Mouse (Mus musculus): ENCODE measurements at regions not wholly inside any gene's neighbourhood (a gene's known extent, or its start where the extent isn't known, plus 50 kb on each side); places are given as distances from the start of the nearest gene placed in this dataset.
"Not testable (repeated sequence)": the region's sequence is repeated elsewhere in the genome, so short reads cannot be mapped to it uniquely, and the experiment has no call there.

DNA sequence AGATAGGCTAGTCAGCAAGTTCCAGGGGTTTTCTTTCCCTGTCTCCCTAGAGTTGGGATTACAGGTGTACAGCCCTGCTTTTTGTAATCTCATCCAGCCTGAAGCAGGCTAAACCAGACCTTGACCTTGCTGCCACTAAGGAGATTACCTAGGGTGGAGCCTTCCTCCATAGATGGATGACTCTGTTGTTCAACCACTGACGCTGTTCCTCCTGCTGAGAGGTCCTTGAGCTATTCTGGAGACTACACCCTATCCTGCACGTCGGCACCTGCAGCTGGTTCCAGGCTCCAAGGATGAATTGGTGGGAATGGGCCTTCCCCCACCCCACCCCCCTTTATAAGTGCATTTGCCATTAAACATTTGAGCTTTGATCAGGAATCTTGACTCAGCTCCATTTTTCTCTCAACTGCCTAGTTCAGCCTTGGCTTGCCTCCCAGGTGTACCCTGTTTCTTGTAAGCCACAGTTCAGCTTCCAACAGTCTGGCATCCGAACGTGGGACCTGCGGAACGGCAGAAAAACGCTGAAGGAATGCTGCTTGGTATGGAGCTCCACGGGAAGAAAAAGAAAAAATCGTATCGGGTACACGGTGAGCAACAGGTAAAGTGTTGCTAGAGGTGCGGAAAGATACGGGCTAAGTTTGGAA, 131.7 kb upstream of the Ube2e1 start:
- peak; percentile 72 for DNase-seq (ENCODE audit: low read depth)
- no peak for TF ChIP-seq CTCF (IDR thresholded peaks at IDR 0.05; ENCODE audit: borderline replicate concordance, extremely low read depth, insufficient read depth, insufficient read length)
- no peak for TF ChIP-seq POLR2A (IDR thresholded peaks at IDR 0.05; ENCODE audit: borderline replicate concordance, extremely low read depth, insufficient read depth, insufficient read length, poor library complexity, severe bottlenecking)

GRCm38 (mm10) chr14:18462381-18462780, 130.7 kb upstream of the Ube2e1 start:
- TF ChIP-seq CTCF (IDR thresholded peaks at IDR 0.05; ENCODE audit: borderline replicate concordance, extremely low read depth, insufficient read depth, insufficient read length), result no peak
- TF ChIP-seq POLR2A (IDR thresholded peaks at IDR 0.05; ENCODE audit: borderline replicate concordance, extremely low read depth, insufficient read depth, insufficient read length, poor library complexity, severe bottlenecking), result no peak
- no peak for DNase-seq (ENCODE audit: low read depth)

DNA sequence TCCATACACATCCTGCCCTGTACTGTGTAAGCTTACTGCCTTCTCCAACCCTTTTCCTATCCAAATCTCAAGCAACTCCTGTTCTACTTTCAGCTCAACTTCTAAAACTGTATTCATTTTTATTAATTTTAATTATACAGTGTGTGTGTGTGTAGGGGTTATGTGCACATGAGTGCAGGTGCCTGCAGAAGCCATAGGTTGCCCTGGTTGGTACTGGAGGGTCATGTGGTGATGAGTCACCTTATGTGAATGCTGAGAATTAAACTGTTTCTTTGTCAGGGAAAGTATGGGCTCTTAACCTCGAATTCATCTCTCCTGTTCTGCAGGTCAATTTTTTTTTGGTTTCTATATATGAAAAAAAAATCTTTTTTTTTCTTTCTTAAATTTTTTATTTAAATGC, 117.0 kb upstream of the Ube2e1 start:
- no peak for DNase-seq (ENCODE audit: low read depth)
- TF ChIP-seq CTCF (IDR thresholded peaks at IDR 0.05; ENCODE audit: borderline replicate concordance, extremely low read depth, insufficient read depth, insufficient read length), result no peak
- TF ChIP-seq POLR2A (IDR thresholded peaks at IDR 0.05; ENCODE audit: borderline replicate concordance, extremely low read depth, insufficient read depth, insufficient read length, poor library complexity, severe bottlenecking), result no peak

DNA sequence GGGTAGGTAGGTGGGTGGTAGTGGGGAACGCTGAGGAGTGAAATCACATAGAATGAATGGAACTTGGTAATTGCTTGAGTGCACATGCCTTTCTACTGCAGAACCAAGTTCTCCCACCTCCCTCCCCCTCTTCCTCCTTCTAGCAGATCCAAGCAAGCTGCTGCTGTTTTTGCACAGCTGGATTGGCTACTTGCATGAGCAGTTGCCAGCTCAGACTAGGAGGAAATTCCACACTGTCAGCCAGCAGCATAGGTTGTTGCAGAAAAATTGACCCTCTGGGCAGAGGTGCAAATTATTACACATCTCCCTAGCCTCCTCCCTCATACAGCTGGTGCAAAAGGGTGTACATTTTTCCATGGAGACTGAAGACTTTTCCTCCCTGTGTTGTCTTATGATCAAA, 112.8 kb upstream of the Ube2e1 start:
- TF ChIP-seq POLR2A (IDR thresholded peaks at IDR 0.05; ENCODE audit: borderline replicate concordance, extremely low read depth, insufficient read depth, insufficient read length, poor library complexity, severe bottlenecking) (no peak), CTCF (IDR thresholded peaks at IDR 0.05; ENCODE audit: borderline replicate concordance, extremely low read depth, insufficient read depth, insufficient read length) (no peak)
- no peak for DNase-seq (ENCODE audit: low read depth)

DNA sequence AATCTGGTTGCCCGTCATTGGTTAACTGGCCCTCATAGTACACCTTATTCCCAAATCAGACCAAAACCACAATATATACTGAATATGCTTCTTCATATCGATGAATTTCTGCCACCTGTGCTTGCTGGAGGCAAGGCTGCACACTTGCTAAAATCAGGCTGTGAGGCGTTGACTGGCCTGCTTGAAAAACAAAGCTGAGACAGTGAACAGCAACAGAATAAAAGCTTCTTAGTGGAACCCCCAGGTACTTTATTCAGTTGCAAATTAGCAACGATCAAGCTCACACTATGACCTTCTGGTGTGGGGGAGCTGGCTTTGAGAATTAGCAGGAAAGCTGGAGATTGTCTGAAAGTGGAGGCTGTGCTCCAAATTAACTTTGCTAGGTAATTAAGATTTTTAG, 97.3 kb upstream of the Ube2e1 start:
- DNase-seq (ENCODE audit: low read depth), result not testable (repeated sequence)

GRCm38 (mm10) chr14:18425887-18426286, 94.2 kb upstream of the Ube2e1 start:
- no peak for DNase-seq (ENCODE audit: low read depth)
- TF ChIP-seq POLR2A (IDR thresholded peaks at IDR 0.05; ENCODE audit: borderline replicate concordance, extremely low read depth, insufficient read depth, insufficient read length, poor library complexity, severe bottlenecking) (no peak), CTCF (IDR thresholded peaks at IDR 0.05; ENCODE audit: borderline replicate concordance, extremely low read depth, insufficient read depth, insufficient read length) (no peak)

DNA sequence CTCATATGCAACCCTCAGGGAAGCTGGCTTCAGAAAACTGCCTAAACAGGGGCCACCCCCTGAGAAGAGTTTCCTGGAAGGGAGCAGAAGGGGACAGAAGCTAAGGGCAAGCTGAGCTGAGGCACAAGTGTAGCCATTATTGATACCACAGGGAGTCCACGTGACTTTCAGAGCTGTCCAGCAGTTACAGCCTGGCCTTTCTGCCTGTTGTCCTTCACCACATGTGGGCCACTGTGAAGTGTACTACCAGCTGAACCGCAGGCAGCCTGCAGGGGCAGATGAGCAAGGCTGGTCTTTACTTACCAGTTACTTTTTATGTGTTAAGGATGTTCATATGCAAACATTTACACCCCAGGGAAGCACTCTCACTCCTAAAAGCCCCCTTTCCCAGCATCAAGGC, 85.2 kb upstream of the Ube2e1 start:
- no peak for TF ChIP-seq CTCF (IDR thresholded peaks at IDR 0.05; ENCODE audit: borderline replicate concordance, extremely low read depth, insufficient read depth, insufficient read length)
- no peak for TF ChIP-seq POLR2A (IDR thresholded peaks at IDR 0.05; ENCODE audit: borderline replicate concordance, extremely low read depth, insufficient read depth, insufficient read length, poor library complexity, severe bottlenecking)
- peak; percentile 4 for DNase-seq (ENCODE audit: low read depth)

DNA sequence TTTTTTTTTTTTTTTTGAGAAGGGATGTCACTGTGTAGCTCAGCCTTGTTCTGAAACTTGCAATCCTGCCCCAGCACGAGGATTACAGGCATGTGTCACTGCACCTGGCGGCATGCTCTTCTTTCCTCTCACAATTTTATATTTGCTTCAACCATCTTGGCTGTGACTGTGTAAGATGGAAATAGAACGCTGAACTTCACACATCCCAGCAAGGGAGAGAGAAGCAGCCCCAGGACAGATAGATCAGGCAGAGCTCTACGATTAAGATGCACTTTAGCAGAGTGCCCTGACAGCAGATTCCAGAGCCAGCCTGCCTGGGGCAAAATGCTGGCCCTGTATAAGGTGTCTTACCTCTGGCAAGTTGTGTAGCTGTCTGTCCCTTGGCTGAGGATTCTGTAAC, 84.7 kb upstream of the Ube2e1 start:
- DNase-seq (ENCODE audit: low read depth), result no peak
- TF ChIP-seq POLR2A (IDR thresholded peaks at IDR 0.05; ENCODE audit: borderline replicate concordance, extremely low read depth, insufficient read depth, insufficient read length, poor library complexity, severe bottlenecking) (no peak), CTCF (IDR thresholded peaks at IDR 0.05; ENCODE audit: borderline replicate concordance, extremely low read depth, insufficient read depth, insufficient read length) (no peak)

DNA sequence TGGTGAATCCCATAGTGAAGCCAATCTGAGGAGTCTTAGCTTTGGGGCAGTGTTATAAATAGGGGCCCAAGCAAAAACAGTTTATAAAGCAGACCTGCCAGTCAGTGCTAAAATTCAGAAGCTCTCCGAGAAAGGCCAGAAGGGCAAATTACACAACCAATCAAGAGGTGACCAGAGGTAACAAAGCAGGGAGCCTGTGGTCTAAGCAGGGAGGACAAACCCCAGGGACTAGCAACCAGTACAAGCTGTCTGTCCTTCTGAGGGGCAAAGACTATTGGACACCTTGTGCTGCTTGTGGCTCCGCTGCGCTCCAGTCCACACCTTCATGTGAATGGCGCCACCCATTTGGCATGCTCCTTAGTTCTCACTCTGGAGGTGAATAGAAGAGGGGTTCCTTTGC, 67.3 kb upstream of the Ube2e1 start:
- no peak for DNase-seq (ENCODE audit: low read depth)
- TF ChIP-seq CTCF (IDR thresholded peaks at IDR 0.05; ENCODE audit: borderline replicate concordance, extremely low read depth, insufficient read depth, insufficient read length) (no peak), POLR2A (IDR thresholded peaks at IDR 0.05; ENCODE audit: borderline replicate concordance, extremely low read depth, insufficient read depth, insufficient read length, poor library complexity, severe bottlenecking) (no peak)

- no peak for DNase-seq (ENCODE audit: low read depth)
- no peak for TF ChIP-seq CTCF (IDR thresholded peaks at IDR 0.05; ENCODE audit: borderline replicate concordance, extremely low read depth, insufficient read depth, insufficient read length)
- TF ChIP-seq POLR2A (IDR thresholded peaks at IDR 0.05; ENCODE audit: borderline replicate concordance, extremely low read depth, insufficient read depth, insufficient read length, poor library complexity, severe bottlenecking), result no peak
Measured at GRCm38 (mm10) chr14:18396206-18396764, 64.6 kb upstream of the Ube2e1 start.

GRCm38 (mm10) chr14:18394071-18394745, 62.5 kb upstream of the Ube2e1 start:
- TF ChIP-seq CTCF (IDR thresholded peaks at IDR 0.05; ENCODE audit: borderline replicate concordance, extremely low read depth, insufficient read depth, insufficient read length) (no peak), POLR2A (IDR thresholded peaks at IDR 0.05; ENCODE audit: borderline replicate concordance, extremely low read depth, insufficient read depth, insufficient read length, poor library complexity, severe bottlenecking) (no peak)
- DNase-seq (ENCODE audit: low read depth), result no peak
